Mouse (Mus musculus) C2C12 (cell line): ENCODE results near the gene Nkain4. TPM values are rescaled to one million over a fixed set of nuclear protein-coding genes. Genes with fewer than 3 reads are reported as not detected.
A peak's percentile ranks its signal among the peaks of the same experiment; 100 is the strongest.

ENCODE experiments used
- H3K27me3 ChIP-seq: one replicate; pipeline ENCODE4 v1.6.1; 2011; ENCODE audit not compliant: control insufficient read depth, insufficient read depth, insufficient read length
- H3K36me3 ChIP-seq: one replicate; pipeline ENCODE4 v1.6.1; 2011; ENCODE audit not compliant: control insufficient read depth, insufficient read depth
- H3K4me3 ChIP-seq: one replicate; pipeline ENCODE4 v1.5.1; 2011; ENCODE audit warnings: mild to moderate bottlenecking, control low read depth; ENCODE audit not compliant: poor library complexity, insufficient read depth, severe bottlenecking
- H3K79me2 ChIP-seq: one replicate; pipeline ENCODE4 v1.6.1; 2011; ENCODE audit not compliant: control insufficient read depth, insufficient read depth
- H3K79me3 ChIP-seq: one replicate; pipeline ENCODE4 v1.6.1; 2011; ENCODE audit warnings: low read depth, control low read depth
- H3ac ChIP-seq: one replicate; pipeline ENCODE3; 2011; ENCODE audit warnings: low read depth; ENCODE audit not compliant: control insufficient read depth, insufficient read length
- CEBPB ChIP-seq: IDR thresholded peaks from one replicate; pipeline ENCODE4 v1.6.1; 2011; ENCODE audit warnings: low read depth, mild to moderate bottlenecking, control low read depth, moderate library complexity
- CTCF ChIP-seq: IDR thresholded peaks from one replicate; pipeline ENCODE4 v1.5.1; 2011; ENCODE audit not compliant: control insufficient read depth, insufficient read depth, insufficient read length
- FOSL1 ChIP-seq: IDR thresholded peaks from one replicate; pipeline ENCODE4 v1.8.0; 2011; ENCODE audit warnings: mild to moderate bottlenecking, low read length; ENCODE audit not compliant: poor library complexity, insufficient read depth, severe bottlenecking
- MAX ChIP-seq: IDR thresholded peaks from one replicate; pipeline ENCODE4 v1.6.1; 2011; ENCODE audit warnings: mild to moderate bottlenecking, control low read depth
- MYOD1 ChIP-seq: IDR thresholded peaks from one replicate; pipeline ENCODE4 v1.6.1; 2011; ENCODE audit warnings: low read depth; ENCODE audit not compliant: control insufficient read depth, insufficient read length
- MYOG ChIP-seq: IDR thresholded peaks from one replicate; pipeline ENCODE4 v1.6.1; 2011; ENCODE audit not compliant: control insufficient read depth, insufficient read length; ENCODE audit errors: extremely low read depth
- USF1 ChIP-seq: IDR thresholded peaks from one replicate; pipeline ENCODE4 v1.6.1; 2011; ENCODE audit warnings: low read depth, mild to moderate bottlenecking, control low read depth, moderate library complexity
- long read RNA-seq, 2 experiments: library from polyadenylated mRNA; unstranded; transcript quantifications; one replicate each; pipeline ENCODE4 v2.0.0; 2019 to 2020
- polyA plus RNA-seq: library from polyadenylated mRNA; unstranded; fragments of >200 nt; fragmentation: generic; extraction: Trizol; gene quantifications from one replicate; pipeline ENCODE4 v1.2.1, GENCODE M21; 2012; ENCODE audit warnings: missing spikeins

Gene Nkain4
- not detected for polyA plus RNA-seq
- long read RNA-seq, experiment 1 = 0 reads
- long read RNA-seq, experiment 2 = 0 reads

GRCm38 (mm10) chr2:180954061-180955047 lies at the start of gene Nkain4:
TSS of gene Nkain4 (minus strand) at chr2:180954699.
- H3K79me2 ChIP-seq = no peaks in the 10 kb centered on the region
- no peaks in the 10 kb centered on the region for H3K36me3 ChIP-seq
- no peak within 1 kb of the TSS for H3ac ChIP-seq
- no peak within 1 kb of the TSS for H3K4me3 ChIP-seq
- H3K27me3 ChIP-seq = peaks cover 78% of the 10 kb centered on the region
- no peaks in the 10 kb centered on the region for H3K79me3 ChIP-seq
- TF ChIP-seq MYOG (no peak), CTCF (no peak), MYOD1 (no peak), USF1 (no peak), FOSL1 (no peak), MAX (no peak), CEBPB (no peak)

- Histone ChIP-seq H3K36me3 (no peaks in the 10 kb centered on the region), H3K27me3 (peaks cover 35% of the 10 kb centered on the region), H3K4me3 (no peak overlapping the region), H3ac (no peak overlapping the region), H3K79me2 (no peaks in the 10 kb centered on the region), H3K79me3 (no peaks in the 10 kb centered on the region)
- TF ChIP-seq USF1 (no peak), MAX (no peak), MYOD1 (no peak), CEBPB (no peak), MYOG (no peak), CTCF (no peak), FOSL1 (no peak)
These were observed 42.4 kb upstream of the Nkain4 start for GRCm38 (mm10) chr2:180996905-180997304.

- Histone ChIP-seq H3K79me3 (no peaks in the 10 kb centered on the region), H3K4me3 (no peak overlapping the region), H3K36me3 (no peaks in the 10 kb centered on the region), H3ac (no peak overlapping the region), H3K27me3 (peaks cover 30% of the 10 kb centered on the region), H3K79me2 (no peaks in the 10 kb centered on the region)
- TF ChIP-seq MAX (no peak), CTCF (peak; percentile 56), CEBPB (no peak), MYOD1 (no peak)
These were observed 41.9 kb upstream of the Nkain4 start for GRCm38 (mm10) chr2:180996436-180996835.

- Histone ChIP-seq H3K79me3 (no peaks in the 10 kb centered on the region), H3ac (no peak overlapping the region), H3K36me3 (no peaks in the 10 kb centered on the region), H3K4me3 (no peak overlapping the region), H3K79me2 (no peaks in the 10 kb centered on the region), H3K27me3 (peaks cover 21% of the 10 kb centered on the region)
- no peak for TF ChIP-seq FOSL1
- no peak for TF ChIP-seq MYOG
- no peak for TF ChIP-seq MYOD1
These were observed 41.0 kb upstream of the Nkain4 start for GRCm38 (mm10) chr2:180995457-180995856.

GRCm38 (mm10) chr2:180994360-180994759 lies 39.9 kb upstream of the Nkain4 start:
- no peak overlapping the region for H3ac ChIP-seq
- H3K27me3 ChIP-seq = peaks cover 10% of the 10 kb centered on the region
- no peaks in the 10 kb centered on the region for H3K36me3 ChIP-seq
- no peak overlapping the region for H3K4me3 ChIP-seq
- TF ChIP-seq MAX (no peak), FOSL1 (no peak), CTCF (no peak), MYOG (no peak), USF1 (no peak)
- no peaks in the 10 kb centered on the region for H3K79me3 ChIP-seq
- no peaks in the 10 kb centered on the region for H3K79me2 ChIP-seq

- H3K79me2 ChIP-seq = no peaks in the 10 kb centered on the region
- no peaks in the 10 kb centered on the region for H3K79me3 ChIP-seq
- no peaks in the 10 kb centered on the region for H3K36me3 ChIP-seq
- no peak overlapping the region for H3K4me3 ChIP-seq
- H3K27me3 ChIP-seq = no peaks in the 10 kb centered on the region
- no peak overlapping the region for H3ac ChIP-seq
- TF ChIP-seq MAX (no peak), MYOD1 (no peak), CEBPB (no peak), USF1 (no peak), FOSL1 (no peak), MYOG (no peak), CTCF (no peak)
These were observed 35.8 kb upstream of the Nkain4 start for GRCm38 (mm10) chr2:180990347-180990746.
